Mouse (Mus musculus) kidney, adult 2 months (tissue): ENCODE measurements at regions not wholly inside any gene's neighbourhood (a gene's known extent, or its start where the extent isn't known, plus 50 kb on each side); places are given as distances from the start of the nearest gene placed in this dataset.

Experiments used
- CTCF ChIP-seq: fragments of 200-500 bp; conservative IDR thresholded peaks from 2 replicates; pipeline ENCODE4 v1.5.1; 2011; ENCODE audit warnings: low read depth, mild to moderate bottlenecking, control low read depth, low read length, moderate library complexity, mixed read lengths; ENCODE audit not compliant: insufficient read depth, insufficient read length
- POLR2A ChIP-seq: fragments of 200-500 bp; IDR thresholded peaks from one replicate; pipeline ENCODE4 v1.6.1; 2011; ENCODE audit warnings: low read depth, low read length, control low read depth

- TF ChIP-seq POLR2A (no peak), CTCF (no peak)
These were observed 1060.6 kb downstream of the Tlr4 start for GRCm38 (mm10) chr4:67887954-67888353.
